Mouse (Mus musculus) brain, embryonic 14.5 days (tissue): Measurements from ENCODE around the gene Atp8a1.

ENCODE experiments used
- CTCF ChIP-seq: fragments of 200-500 bp; IDR thresholded peaks from 2 replicates; pipeline ENCODE4 v1.5.1; 2012; ENCODE audit warnings: inconsistent platforms, mild to moderate bottlenecking, moderate library complexity, borderline replicate concordance; ENCODE audit not compliant: insufficient read depth, insufficient read length; ENCODE audit errors: extremely low read depth
- POLR2A ChIP-seq: fragments of 200-500 bp; IDR thresholded peaks from 2 replicates; pipeline ENCODE4 v1.6.1; 2012; ENCODE audit warnings: mild to moderate bottlenecking, inconsistent platforms, borderline replicate concordance; ENCODE audit not compliant: poor library complexity, insufficient read depth, insufficient read length, severe bottlenecking; ENCODE audit errors: extremely low read depth

- no peak for TF ChIP-seq CTCF
- TF ChIP-seq POLR2A, result no peak
Observed at GRCm38 (mm10) chr5:67819451-67819850, 27.8 kb downstream of the Atp8a1 start.
